Mouse (Mus musculus): ENCODE data around the gene Tlcd2. TPM values are rescaled to one million over a fixed set of nuclear protein-coding genes. Genes with fewer than 3 reads are reported as not detected.
A peak's percentile ranks its signal among the peaks of the same experiment; 100 is the strongest.

The Tlcd2 gene
- total RNA-seq (2021), result under 1 TPM; 0.40 to 0.85 TPM

DNA sequence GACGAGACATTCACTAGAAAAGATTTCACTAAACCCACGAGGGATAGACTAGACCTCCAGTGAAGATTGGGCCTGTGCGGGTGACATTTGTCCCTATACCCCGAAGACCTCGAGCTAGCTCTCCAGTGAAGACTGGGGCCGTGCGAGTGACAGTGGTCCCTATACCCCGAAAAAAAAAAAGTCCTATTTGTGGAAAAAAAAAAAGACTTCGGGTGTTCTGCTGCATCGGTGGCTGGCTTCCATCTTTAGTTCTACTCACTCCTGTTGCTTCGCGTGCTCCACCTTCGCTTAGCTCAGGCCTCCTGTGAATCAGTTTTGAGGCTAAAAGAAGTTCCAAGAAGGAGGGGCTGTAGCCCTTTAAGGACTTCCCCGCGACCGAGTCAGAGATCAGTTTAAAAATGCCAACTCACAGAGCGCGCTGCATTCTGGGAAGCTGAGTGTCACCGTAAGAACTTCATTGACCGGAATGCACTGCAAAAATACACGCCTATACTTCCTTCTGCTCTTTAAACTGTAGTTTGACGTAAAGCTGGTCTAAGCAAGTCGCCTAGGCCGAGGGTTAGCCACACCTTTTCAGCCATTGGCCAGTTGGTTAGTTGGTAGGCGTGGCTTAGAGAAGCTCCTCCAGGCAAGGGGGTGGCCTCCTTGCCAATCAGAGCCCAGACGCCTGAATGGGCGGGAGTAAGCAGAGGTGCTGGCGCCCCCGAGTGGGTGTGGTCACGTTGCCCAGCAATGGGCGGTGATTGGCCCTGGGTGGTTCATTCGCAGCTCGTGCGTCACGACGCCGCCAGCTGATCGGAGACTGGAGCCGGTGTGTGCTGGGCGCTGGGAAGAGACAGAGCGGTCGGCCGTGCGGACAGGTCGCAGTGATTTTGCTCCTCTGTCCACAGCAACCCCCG, at the start of gene Tlcd2:
TSS of gene Tlcd2 (plus strand) at position 872 of the 899 bp plus-strand sequence.
- DNase-seq, result peak; percentile 99 to 100

DNA sequence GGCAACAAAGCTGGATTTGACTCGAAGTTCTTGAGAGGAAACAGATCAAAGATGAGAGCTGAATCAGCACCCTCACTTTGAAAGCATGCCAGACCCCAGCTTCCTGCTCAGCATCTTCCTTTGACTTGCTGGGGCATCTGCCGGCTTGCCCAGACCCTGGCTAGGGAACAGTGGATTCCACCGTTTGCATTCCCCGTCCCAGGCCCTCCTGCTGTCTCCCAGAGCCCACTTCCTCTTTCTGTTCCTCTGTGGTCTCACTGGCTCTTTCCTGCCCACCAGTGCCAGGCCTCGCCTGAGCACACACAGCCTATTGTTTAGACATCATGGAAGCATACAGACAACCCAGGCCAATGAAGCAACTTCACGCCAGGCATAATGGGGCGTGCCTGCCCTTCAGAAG, 46.4 kb upstream of the Tlcd2 start:
- no peak for DNase-seq

DNA sequence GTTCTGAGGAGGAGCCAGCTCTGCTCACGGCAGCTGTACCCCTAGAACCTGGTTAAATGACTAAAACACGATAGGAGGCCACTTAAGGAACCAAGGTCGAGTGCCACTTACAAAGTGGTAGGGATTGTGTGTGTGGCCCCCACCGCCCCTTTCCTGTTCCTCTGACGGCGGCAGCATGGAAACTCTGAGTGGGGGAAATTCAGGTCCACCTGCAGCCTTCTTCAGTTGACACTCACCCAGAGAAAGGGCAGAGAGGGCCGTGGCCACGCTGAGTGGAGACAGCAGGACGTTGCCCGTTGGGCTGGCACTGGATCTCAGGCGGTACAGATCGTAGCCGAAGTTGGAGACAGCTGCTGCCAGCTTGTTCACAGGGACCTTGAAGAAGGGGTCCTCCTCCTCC, 45.5 kb upstream of the Tlcd2 start:
- DNase-seq, result no peak

DNA sequence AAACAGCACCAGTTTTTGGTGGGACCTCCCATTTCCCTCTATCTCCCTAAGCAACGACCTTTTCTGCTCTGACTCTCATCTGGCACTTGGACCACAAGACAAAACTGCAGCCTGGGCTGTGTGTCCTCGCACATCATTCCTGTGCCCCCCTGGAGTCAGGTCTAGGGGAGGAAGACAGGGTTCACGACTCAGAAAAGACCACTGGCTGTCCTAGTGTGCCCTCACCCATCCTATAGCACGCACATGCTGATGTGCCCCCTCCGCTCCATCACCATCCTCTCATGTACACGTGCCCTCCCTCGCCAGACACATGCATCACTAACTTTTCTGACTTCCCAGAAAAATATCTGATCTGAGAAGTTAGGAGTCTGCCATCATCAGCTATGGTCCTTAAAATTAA, 41.5 kb upstream of the Tlcd2 start:
- DNase-seq, result no peak

DNA sequence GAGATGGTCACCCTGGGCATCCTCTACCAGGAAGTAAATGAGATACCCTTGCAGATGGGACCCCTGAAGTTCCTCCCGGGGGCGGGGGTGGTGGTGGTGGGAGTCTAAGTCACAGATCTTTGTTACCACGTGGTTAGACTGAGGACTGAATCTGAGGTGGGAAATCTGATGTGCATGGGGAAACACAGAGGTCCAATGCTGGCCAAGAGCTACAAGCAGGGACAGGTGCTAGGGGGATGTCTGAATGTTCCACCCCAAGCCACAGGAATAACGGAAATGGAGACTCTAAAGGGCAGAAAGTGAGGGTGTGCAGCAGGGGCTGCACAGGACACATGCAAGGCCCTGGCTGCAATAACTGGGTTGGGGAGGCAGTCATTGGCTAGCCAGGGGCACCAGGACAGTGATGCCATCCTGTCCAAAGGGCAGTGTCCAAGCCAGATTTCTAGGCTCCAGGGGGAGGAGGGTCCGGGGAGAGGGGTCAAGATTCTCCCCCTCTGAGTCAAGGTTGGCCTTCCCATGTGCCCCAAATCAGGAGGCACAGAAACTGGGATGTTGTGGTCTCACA, 40.6 kb upstream of the Tlcd2 start:
- DNase-seq, result no peak

DNA sequence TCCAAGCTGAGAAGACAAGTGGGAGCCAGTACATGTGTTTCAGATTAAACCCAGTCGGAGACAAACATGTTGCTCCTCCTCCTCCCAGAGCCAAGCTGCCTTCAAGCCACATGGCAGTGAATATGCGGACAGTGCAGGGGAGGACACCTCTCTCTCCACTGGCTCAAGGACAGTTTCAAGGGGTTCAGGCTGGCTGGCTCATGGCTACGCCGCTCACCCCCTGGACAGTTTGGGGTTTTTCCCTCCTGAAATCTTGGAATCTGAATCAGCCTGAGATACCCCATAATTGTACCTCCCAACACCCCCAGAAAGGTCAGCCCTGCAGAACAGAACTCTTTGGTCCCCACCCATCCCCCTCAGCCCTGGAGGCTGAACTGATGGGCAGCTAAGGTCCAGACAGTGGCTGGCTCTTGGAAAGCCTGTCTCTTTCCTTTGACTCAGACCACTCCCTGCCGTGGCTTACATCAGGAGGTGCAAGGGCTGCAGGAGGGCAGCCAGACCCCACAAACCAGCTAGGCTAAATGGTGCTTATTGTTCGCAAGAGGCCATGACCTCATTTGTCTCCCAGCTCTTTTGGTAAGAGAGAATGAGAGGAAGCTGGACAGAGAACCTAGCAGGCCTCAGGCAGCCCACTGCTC, 40.0 kb upstream of the Tlcd2 start:
- no peak for DNase-seq

DNA sequence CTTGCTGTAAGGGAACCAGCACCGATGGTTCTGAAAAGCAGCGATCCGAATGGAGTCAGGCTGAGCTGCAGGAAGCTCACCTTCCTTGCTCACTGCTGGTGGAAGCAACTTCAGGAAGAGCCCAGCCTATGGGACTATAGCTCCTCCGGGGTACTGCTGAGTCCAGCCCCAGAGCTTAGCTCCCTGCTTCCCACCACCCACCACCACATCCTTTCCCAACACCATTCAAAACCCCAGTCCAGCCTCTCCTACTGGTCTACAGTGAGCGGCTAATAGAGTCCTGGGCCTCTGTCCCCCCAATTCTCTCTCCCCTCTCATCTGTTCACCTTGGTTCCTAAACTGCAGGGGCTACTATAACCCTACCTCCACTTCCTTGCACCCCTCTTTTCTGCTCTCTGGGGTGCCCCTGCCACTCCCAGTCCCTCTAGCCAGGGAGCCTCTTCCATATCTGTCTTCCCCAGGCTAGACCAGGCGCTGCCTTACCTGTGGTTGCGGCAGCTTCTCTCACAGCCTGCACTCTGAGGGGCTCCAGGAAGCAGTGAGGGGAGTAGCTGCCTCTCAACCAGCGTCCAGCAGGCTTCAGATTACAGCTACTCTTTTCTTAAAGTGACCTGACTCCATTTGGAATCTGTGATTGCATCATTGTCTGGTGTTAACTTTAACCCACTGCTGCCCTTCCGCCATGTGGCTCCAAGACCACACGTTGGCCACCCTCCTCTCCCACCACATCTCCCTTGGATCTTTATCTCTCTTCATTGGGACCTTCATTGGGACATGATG, 39.3 kb upstream of the Tlcd2 start, which contains the start of gene Serpinf1:
TSS of gene Serpinf1 (minus strand) at position 689 of the 780 bp plus-strand sequence.
- no peak for DNase-seq

DNA sequence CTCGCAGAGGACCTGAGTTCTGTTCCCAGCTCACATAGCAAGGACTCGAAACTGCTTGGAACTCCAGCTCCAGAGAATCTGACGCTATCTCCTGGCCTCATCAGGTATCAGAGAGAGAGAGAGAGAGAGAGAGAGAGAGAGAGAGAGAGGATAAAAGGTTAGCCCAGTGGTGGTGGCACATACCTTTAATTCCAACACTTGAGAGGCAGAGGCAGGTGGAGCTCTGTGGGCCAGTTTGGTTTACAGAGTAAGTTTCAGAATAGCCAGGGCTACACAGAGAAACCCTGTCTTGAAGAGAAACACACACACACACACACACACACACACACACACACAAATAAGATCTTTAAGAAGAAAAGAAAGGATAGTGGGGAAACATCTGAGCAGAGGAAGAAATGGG, 38.4 kb upstream of the Tlcd2 start:
- DNase-seq, result no peak

DNA sequence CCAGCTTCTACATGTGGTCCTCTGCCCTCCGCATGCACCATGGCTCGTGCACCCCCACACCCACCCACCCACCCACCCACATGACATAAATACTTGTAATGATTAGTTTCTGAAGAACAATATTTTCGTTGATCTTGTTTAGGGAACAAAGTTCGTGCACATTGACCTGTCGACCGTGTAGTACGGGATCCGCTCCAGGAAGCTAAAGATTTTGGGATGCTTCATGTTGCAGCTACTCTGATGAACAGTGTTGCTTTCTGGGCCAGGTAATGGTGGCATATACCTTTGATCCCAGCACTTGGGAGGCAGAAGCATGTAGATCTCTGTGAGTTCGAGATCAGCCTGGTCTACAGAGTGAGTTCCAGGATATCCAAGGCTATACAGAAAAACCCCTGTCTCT, 37.5 kb upstream of the Tlcd2 start:
- no peak for DNase-seq

DNA sequence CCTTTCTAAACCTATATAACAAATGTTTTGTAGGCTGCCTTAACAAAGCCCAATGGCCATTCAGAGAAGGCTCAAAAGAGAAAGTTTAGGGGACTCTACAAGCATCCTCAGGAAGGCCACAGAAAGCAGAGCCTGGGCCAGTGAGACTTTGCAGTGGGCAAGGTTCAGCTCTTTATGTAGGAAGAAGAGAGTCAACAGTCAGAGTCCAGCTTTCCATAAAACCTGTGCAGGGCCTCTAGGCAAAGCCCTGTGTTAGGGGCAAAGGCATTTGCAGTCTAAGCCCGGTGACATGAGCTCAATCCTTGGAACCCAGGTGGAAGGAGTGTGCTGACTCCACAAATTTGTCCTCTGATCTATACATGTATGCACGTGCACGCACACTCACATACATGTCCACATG, 37.1 kb upstream of the Tlcd2 start:
- no peak for DNase-seq

DNA sequence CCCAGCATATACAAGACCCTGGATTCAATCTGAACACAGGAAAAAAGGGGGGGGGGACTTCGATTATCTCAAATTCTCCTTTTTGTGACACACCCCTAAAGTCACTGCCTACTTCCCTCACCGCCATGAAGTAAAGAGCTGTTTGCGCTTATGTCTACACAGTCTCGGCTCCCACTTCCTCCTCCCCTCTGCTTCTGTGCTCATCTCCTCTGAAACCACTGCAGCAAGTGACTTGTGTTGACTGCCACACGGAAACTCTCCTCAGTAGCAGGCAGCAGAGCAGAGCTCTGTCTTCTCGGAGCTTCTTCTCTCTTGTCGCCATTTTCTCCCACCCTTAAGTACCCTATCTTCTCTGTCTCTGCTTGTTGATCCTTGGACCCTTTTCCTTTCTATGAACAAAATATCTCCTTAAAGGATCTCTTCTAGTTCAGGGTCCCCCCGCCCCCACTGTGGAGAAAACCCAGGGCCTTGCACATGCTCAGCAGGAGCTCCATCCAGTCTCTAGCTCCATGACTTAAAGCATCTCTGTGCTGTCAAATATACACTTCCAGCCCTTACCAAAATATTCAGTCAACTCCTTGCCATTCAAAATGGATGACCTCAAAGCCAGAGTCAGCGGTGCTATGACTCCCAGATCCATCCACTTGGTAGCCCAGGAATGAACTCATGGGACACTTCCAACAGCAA, 32.4 kb upstream of the Tlcd2 start:
- DNase-seq, result no peak

DNA sequence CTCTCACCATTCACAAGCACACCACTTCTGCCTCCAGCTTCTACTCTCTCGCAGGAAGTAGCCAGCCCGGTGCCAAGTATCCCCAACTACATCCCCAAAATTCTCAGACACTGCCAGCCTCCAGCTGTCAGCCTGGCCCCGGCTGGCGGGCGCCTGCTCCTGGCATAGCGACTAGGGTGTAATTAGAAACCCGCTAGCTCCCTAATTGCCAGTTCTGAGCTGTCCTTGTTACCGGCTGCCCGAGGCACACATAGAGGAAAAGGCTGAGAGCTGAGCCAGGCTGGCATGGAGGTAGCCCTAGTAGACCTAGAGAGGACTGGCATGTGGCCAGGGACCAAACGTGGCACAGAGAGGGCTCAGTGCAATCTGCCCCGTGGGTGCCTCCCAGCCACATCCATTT, 30.2 kb upstream of the Tlcd2 start:
- DNase-seq, result peak; percentile 70 to 80

DNA sequence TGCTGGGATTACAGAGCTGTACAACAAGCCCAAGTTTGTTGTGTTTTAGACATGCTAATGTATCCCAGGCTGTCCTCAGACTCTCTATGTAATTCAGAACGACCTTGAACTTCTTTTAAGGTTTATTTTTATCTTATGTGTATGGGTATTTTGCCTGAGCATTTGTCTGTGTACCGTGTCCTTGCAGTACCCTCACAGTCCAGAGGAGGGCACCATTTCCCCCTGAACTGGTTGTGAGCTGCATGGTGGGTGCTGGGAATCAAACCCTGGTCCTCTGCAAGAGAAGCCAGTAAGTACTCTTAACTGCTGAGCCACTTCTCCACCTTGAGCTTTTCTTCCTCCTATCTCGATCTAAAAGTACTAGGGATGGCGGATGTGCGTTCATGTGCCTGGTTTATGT, 27.4 kb upstream of the Tlcd2 start:
- DNase-seq, result no peak

DNA sequence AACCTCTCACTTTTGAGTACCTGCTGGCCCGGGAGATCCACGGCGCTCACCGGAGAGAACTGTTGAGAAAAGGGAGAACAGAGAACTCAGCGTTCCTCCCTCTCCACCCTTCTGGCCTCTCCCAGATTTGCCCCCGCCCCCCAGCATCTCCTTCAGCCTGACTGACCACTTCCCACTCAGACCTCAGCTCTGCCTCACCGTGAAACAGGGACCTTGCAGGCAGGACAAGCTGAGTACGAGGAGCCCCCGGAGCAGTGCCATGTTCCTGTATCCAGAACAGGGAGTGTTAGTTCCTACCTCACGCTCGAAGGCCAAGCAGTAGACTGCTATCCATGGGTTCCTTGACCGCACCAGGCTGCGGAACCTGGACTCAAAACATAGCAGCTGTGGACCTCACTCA, 23.3 kb upstream of the Tlcd2 start:
- no peak for DNase-seq

DNA sequence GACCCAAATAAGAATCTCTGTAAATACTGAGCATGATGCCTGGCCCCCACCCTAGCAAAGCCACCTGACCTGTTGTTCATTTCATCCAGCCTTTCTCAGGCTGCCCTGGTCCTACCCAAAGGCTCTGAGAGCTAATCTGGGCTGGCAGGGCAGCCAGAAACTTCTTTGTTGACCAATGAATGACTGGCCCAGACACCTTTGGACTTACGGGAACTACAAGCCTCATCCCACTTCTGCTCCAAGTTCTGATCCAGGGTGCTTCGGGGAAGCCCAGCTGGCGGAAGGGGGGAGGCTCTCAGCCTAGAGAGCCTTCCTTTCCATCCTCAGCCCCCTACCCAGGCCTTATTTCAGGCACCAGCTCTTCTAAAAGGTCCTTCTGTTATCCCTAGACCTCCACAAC, 22.7 kb upstream of the Tlcd2 start:
- no peak for DNase-seq

DNA sequence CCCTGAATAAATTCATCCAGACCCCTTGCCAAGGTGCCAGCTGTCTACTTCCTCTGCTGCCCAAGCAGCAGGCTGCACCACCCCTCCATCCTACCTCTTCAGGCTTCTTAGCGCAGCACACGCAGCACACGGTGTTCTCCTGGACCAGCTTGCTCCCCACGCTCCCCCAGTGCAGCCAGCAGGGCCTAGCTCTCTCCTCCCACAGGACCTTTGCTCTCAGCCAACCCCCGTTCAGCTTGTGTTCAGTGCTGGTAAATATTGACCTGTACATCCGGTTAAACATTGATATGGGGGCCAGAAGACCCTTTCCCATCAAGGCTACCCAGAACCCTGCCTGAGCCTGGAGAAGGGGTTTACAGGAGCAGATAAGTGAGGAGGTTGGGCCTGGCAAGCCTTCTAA, 22.2 kb upstream of the Tlcd2 start, which contains the start of gene Serpinf2:
TSS of gene Serpinf2 (minus strand) at position 229 of the 400 bp plus-strand sequence.
- DNase-seq, result no peak

DNA sequence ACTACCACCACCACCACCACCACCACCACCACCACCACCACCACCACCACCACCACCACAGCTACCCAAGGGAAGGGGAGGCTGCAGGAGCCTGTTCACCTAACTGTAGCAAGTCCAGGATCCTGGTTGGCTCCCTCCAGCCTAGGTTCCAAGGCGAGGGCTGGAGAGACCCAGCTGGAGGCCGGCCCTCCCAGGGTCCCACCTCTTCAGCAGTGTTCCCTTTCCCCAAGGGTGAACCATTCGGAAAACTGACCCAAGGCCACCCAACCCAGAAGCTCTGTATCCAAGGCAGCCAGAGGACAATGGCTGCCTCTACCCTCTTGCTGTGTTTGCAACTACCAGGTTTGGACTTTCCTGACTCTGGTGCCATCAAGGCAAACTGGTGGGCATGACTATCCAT, 21.6 kb upstream of the Tlcd2 start:
- DNase-seq, result no peak

DNA sequence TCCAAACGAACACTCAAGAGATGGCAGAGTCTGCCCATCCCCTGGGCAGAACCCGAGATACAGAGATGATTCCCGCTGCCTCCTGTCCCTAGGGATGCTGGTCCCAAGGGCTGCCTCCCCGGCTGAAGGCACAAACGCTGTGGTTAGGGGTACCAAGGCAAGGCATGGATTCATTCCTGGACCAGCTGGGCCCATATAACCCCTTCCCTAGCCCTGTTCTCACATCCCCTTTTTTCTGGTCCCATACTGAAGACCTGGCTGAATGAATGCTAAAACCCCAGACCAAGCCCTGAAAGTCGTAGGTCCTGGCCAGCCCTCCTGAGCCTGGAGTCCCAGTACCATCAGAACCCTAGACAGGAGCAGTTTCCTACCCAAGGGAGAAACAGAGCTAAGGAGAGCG, 20.5 kb upstream of the Tlcd2 start:
- DNase-seq, result no peak

DNA sequence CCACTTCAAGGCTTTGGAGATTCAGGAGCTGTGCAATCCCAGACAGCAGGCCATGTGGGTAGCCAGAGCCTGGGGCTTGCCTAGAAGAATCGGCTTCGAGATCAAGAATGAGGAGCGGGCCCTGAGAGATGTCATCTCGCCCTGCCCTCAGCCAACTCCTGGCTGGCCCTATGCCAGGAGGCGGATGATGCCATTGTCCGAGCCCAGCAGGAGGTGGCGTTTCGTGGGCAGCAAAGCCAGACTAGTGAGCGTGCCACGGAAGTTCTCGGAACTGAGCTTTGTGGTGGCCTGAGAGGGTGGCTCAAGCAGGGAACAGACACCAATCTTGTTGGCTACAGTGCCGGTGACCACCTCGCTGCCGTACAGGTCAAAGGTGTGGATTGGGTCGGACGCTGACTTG, 19.9 kb upstream of the Tlcd2 start:
- DNase-seq, result no peak

DNA sequence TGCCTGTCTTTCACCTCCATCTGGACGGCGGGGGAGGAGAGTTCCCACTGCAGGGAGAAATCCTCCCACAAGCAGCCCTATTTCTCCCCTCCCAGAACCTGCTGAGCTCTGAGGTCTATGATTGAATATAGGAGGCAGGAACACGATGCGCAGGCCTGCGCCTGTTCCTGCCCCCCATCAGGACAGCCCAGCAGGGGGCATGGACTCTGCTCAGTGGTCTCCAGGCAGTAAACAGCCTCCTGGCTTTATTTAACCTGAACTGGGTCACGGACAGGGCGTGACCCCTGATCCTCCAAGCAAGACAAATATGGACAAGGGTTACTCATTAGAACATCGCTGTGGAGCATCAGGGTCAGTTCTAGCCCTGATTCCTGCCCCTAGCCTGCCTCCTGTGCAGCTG, 17.8 kb upstream of the Tlcd2 start:
- DNase-seq, result no peak

DNA sequence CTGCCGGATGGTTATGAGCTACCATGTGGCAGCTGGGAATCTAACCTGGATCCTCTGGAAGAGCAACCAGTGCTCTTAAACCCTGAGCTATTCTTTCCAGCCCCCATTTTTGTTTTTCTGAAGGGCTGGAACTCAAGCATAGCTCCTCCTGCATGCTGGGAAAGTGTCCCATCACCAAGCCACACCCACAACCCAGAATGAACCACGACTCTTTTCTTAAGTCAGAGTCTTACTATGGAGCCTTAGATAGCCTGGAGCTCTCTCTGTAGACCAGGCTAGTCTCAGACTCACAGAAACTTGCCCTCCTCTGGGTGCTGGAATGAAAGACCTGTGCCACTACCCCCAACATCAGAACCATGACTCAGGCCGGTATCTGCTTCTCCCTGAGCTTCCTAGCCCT, 12.9 kb upstream of the Tlcd2 start:
- DNase-seq, result no peak

DNA sequence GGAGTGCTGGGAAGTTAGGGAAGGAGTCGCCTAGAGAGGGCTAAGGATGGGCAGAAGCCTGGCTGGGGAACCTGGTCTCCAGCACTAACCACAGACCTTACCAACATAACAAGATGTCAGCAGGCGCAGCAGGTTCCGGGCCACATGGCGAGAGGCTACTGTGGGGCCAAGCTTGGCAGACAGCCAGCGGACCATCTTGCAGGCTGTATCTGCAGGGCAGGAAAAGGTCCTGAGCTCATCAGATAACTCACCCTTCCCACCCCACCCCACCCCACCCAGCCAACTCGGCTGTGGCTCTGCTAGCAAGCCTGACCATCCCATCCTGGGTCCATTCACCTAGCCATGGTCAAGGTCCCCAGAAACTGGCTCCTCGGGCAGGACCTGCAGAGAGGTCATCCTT, 11.8 kb upstream of the Tlcd2 start:
- no peak for DNase-seq

All from layer of hippocampus, postnatal 36 days (tissue).